Mouse (Mus musculus): ENCODE results near the gene 9130409I23Rik.

DNA sequence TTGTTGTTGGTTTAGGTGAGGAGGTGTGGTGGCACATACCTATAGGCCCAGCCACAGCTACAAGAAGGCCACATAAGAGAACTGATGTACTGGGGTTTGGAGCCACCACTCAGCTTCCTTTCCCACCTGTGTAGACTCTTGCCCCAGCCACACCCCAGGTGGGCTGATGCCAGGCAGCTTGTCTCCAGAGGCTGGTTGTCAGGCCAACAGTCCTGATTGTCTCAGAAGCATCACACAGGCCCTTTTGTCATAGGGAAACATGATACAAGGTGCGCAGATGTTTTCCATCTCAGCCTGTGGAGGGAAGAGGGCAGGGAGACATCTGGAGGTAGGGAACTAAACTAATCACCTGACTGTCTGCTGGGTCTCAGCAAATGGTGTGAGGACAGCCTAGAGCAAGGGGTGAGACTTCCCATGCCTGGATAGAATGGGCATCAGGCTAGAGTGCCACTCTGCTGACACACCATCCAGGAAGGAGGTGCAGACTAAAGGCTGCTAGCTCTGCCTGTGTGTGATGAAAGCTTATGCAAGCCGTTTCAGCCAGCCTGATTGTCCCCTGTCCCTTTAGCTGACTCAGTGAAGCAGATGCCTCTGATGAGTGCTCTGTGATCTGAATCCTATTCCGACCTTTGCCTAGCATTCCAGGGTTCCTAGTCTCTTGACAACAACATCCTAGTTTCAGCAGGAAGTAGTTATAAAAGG lies 10.9 kb downstream of the 9130409I23Rik start:
- TF ChIP-seq POLR2A (IDR thresholded peaks at IDR 0.05; ENCODE audit: low read depth, low read length) (no peak), CTCF (IDR thresholded peaks at IDR 0.05; ENCODE audit: borderline replicate concordance, insufficient read depth, low read length) (no peak)
